Mouse (Mus musculus): ENCODE measurements around the gene Btbd16. TPM values are rescaled to one million over a fixed set of nuclear protein-coding genes. Genes with fewer than 3 reads are reported as not detected.

Gene Btbd16
- total and polyA plus RNA-seq, 3 experiments = 0.05 TPM; not detected in 2

GRCm38 (mm10) chr7:130804991-130805390, 31.1 kb downstream of the Btbd16 start:
- ATAC-seq (ENCODE audit: extremely low read depth, insufficient number of reproducible peaks, low FRiP score, poor library complexity, severe bottlenecking) (no peak), DNase-seq (ENCODE audit: low spot score) (no peak)
- H3K4me3 ChIP-seq (ENCODE audit: low read depth, low read length) = no peak overlapping the region
- H3K36me3 ChIP-seq (replicated peaks) = no peaks in the 10 kb centered on the region
- no peaks in the 10 kb centered on the region for H3K4me1 ChIP-seq (ENCODE audit: insufficient read depth, low read depth, low read length)
- TF ChIP-seq GATA1 (IDR thresholded peaks at IDR 0.05; ENCODE audit: borderline replicate concordance, low read length) (no peak), POLR2AphosphoS5 (IDR thresholded peaks at IDR 0.05; ENCODE audit: insufficient replicate concordance, low read depth, low read length) (no peak), TAL1 (conservative IDR thresholded peaks at IDR 0.05; ENCODE audit: low read depth, low read length) (no peak), CTCF (IDR thresholded peaks at IDR 0.05; ENCODE audit: low read depth, low read length) (no peak), GATA2 (IDR thresholded peaks at IDR 0.05; ENCODE audit: borderline replicate concordance, low read depth, low read length) (no peak)
- no peaks in the 10 kb centered on the region for H3K27me3 ChIP-seq (ENCODE audit: insufficient read depth, low read length)
- H3K9me3 ChIP-seq (replicated peaks) = peaks cover 65% of the 10 kb centered on the region

GRCm38 (mm10) chr7:130807749-130808148, 33.9 kb downstream of the Btbd16 start:
- Histone ChIP-seq H3K9me3 (replicated peaks) (peaks cover 70% of the 10 kb centered on the region), H3K4me3 (ENCODE audit: low read depth, low read length) (no peak overlapping the region), H3K27me3 (ENCODE audit: insufficient read depth, low read length) (no peaks in the 10 kb centered on the region; the same call in 1 of the 2 replicates), H3K4me1 (ENCODE audit: insufficient read depth, low read depth, low read length) (no peaks in the 10 kb centered on the region), H3K36me3 (replicated peaks) (no peaks in the 10 kb centered on the region)
- ATAC-seq (ENCODE audit: extremely low read depth, insufficient number of reproducible peaks, low FRiP score, poor library complexity, severe bottlenecking) (no peak), DNase-seq (ENCODE audit: low spot score) (no peak)
- no peak for TF ChIP-seq GATA2 (IDR thresholded peaks at IDR 0.05; ENCODE audit: borderline replicate concordance, low read depth, low read length)
- no peak for TF ChIP-seq TAL1 (conservative IDR thresholded peaks at IDR 0.05; ENCODE audit: low read depth, low read length)
- TF ChIP-seq GATA1 (IDR thresholded peaks at IDR 0.05; ENCODE audit: borderline replicate concordance, low read length) = no peak
- no peak for TF ChIP-seq CTCF (IDR thresholded peaks at IDR 0.05; ENCODE audit: low read depth, low read length)
- TF ChIP-seq POLR2AphosphoS5 (IDR thresholded peaks at IDR 0.05; ENCODE audit: insufficient replicate concordance, low read depth, low read length) = no peak

GRCm38 (mm10) chr7:130808694-130809093, 34.8 kb downstream of the Btbd16 start:
- H3K36me3 ChIP-seq (replicated peaks) = no peaks in the 10 kb centered on the region
- no peak for TF ChIP-seq CTCF (IDR thresholded peaks at IDR 0.05; ENCODE audit: low read depth, low read length)
- no peak for TF ChIP-seq POLR2AphosphoS5 (IDR thresholded peaks at IDR 0.05; ENCODE audit: insufficient replicate concordance, low read depth, low read length)
- no peak for TF ChIP-seq GATA1 (IDR thresholded peaks at IDR 0.05; ENCODE audit: borderline replicate concordance, low read length)
- TF ChIP-seq GATA2 (IDR thresholded peaks at IDR 0.05; ENCODE audit: borderline replicate concordance, low read depth, low read length) = no peak
- TF ChIP-seq TAL1 (conservative IDR thresholded peaks at IDR 0.05; ENCODE audit: low read depth, low read length) = no peak
- ATAC-seq (ENCODE audit: extremely low read depth, insufficient number of reproducible peaks, low FRiP score, poor library complexity, severe bottlenecking) = no peak
- peaks cover 73% of the 10 kb centered on the region for H3K9me3 ChIP-seq (replicated peaks)
- no peaks in the 10 kb centered on the region; the same call in 1 of the 2 replicates for H3K27me3 ChIP-seq (ENCODE audit: insufficient read depth, low read length)
- H3K4me3 ChIP-seq (ENCODE audit: low read depth, low read length) = no peak overlapping the region
- no peak for DNase-seq (ENCODE audit: low spot score)
- H3K4me1 ChIP-seq (ENCODE audit: insufficient read depth, low read depth, low read length) = no peaks in the 10 kb centered on the region

GRCm38 (mm10) chr7:130810238-130810637, 36.4 kb downstream of the Btbd16 start:
- no peak for DNase-seq (ENCODE audit: low spot score)
- no peak for ATAC-seq (ENCODE audit: extremely low read depth, insufficient number of reproducible peaks, low FRiP score, poor library complexity, severe bottlenecking)
- Histone ChIP-seq H3K36me3 (replicated peaks) (no peaks in the 10 kb centered on the region), H3K4me1 (ENCODE audit: insufficient read depth, low read depth, low read length) (no peaks in the 10 kb centered on the region), H3K4me3 (ENCODE audit: low read depth, low read length) (no peak overlapping the region), H3K27me3 (ENCODE audit: insufficient read depth, low read length) (no peaks in the 10 kb centered on the region; the same call in 1 of the 2 replicates), H3K9me3 (replicated peaks) (peaks cover 72% of the 10 kb centered on the region)
- TF ChIP-seq GATA2 (IDR thresholded peaks at IDR 0.05; ENCODE audit: borderline replicate concordance, low read depth, low read length) (no peak), GATA1 (IDR thresholded peaks at IDR 0.05; ENCODE audit: borderline replicate concordance, low read length) (no peak), TAL1 (conservative IDR thresholded peaks at IDR 0.05; ENCODE audit: low read depth, low read length) (no peak), POLR2AphosphoS5 (IDR thresholded peaks at IDR 0.05; ENCODE audit: insufficient replicate concordance, low read depth, low read length) (no peak), CTCF (IDR thresholded peaks at IDR 0.05; ENCODE audit: low read depth, low read length) (no peak)

- no peak for TF ChIP-seq TAL1 (conservative IDR thresholded peaks at IDR 0.05; ENCODE audit: low read depth, low read length)
- no peak for TF ChIP-seq GATA1 (IDR thresholded peaks at IDR 0.05; ENCODE audit: borderline replicate concordance, low read length)
- no peak for TF ChIP-seq CTCF (IDR thresholded peaks at IDR 0.05; ENCODE audit: low read depth, low read length)
- no peak for TF ChIP-seq GATA2 (IDR thresholded peaks at IDR 0.05; ENCODE audit: borderline replicate concordance, low read depth, low read length)
- TF ChIP-seq POLR2AphosphoS5 (IDR thresholded peaks at IDR 0.05; ENCODE audit: insufficient replicate concordance, low read depth, low read length) = no peak
- H3K9me3 ChIP-seq (replicated peaks) = peaks cover 77% of the 10 kb centered on the region
- H3K4me3 ChIP-seq (ENCODE audit: low read depth, low read length) = no peak overlapping the region
- ATAC-seq (ENCODE audit: extremely low read depth, insufficient number of reproducible peaks, low FRiP score, poor library complexity, severe bottlenecking) = no peak
- H3K36me3 ChIP-seq (replicated peaks) = no peaks in the 10 kb centered on the region
- no peaks in the 10 kb centered on the region; the same call in 1 of the 2 replicates for H3K27me3 ChIP-seq (ENCODE audit: insufficient read depth, low read length)
- no peaks in the 10 kb centered on the region for H3K4me1 ChIP-seq (ENCODE audit: insufficient read depth, low read depth, low read length)
- DNase-seq (ENCODE audit: low spot score) = no peak
Measured at GRCm38 (mm10) chr7:130812407-130812806, 38.5 kb downstream of the Btbd16 start.

- Histone ChIP-seq H3K9me3 (replicated peaks) (peaks cover 85% of the 10 kb centered on the region), H3K27me3 (ENCODE audit: insufficient read depth, low read length) (no peaks in the 10 kb centered on the region; the same call in 1 of the 2 replicates), H3K36me3 (replicated peaks) (no peaks in the 10 kb centered on the region), H3K4me1 (ENCODE audit: insufficient read depth, low read depth, low read length) (no peaks in the 10 kb centered on the region), H3K4me3 (ENCODE audit: low read depth, low read length) (no peak overlapping the region)
- DNase-seq (ENCODE audit: low spot score) = no peak
- TF ChIP-seq GATA2 (IDR thresholded peaks at IDR 0.05; ENCODE audit: borderline replicate concordance, low read depth, low read length) = no peak
- no peak for TF ChIP-seq GATA1 (IDR thresholded peaks at IDR 0.05; ENCODE audit: borderline replicate concordance, low read length)
- TF ChIP-seq POLR2AphosphoS5 (IDR thresholded peaks at IDR 0.05; ENCODE audit: insufficient replicate concordance, low read depth, low read length) = no peak
- no peak for TF ChIP-seq CTCF (IDR thresholded peaks at IDR 0.05; ENCODE audit: low read depth, low read length)
- TF ChIP-seq TAL1 (conservative IDR thresholded peaks at IDR 0.05; ENCODE audit: low read depth, low read length) = no peak
- no peak for ATAC-seq (ENCODE audit: extremely low read depth, insufficient number of reproducible peaks, low FRiP score, poor library complexity, severe bottlenecking)
Measured at GRCm38 (mm10) chr7:130815601-130816000, 41.7 kb downstream of the Btbd16 start.
